Mouse (Mus musculus) MEL (cell line): ENCODE measurements around the gene Tex2. TPM values are rescaled to one million over a fixed set of nuclear protein-coding genes. Genes with fewer than 3 reads are reported as not detected.

Source experiments
- DNase-seq: peaks from one replicate; pipeline ENCODE4 v3.0.0; 2011; ENCODE audit warnings: low read depth, low spot score
- H3K27ac ChIP-seq: 2 replicates; pipeline ENCODE4 v1.5.1; 2012; ENCODE audit warnings: low read depth, mild to moderate bottlenecking, control low read depth, low read length, moderate library complexity; ENCODE audit not compliant: control insufficient read depth
- H3K27me3 ChIP-seq, 2 experiments: fragments of 150-350 bp in 1 of 2; sonication (generic) in 1 of 2; 2 replicates each; pipeline ENCODE4 v1.6.1; 2012; ENCODE audit warnings: low read length in 2 of 2, mild to moderate bottlenecking in 2 of 2, improper control_type of control experiment in 1 of 2, moderate library complexity in 1 of 2; ENCODE audit not compliant: insufficient read depth in 2 of 2, control insufficient read depth in 1 of 2
- H3K36me3 ChIP-seq, 2 experiments: 2 replicates each; pipeline ENCODE4 v1.6.1; 2012 to 2014; ENCODE audit warnings: low read length in 2 of 2, improper control_type of control experiment in 1 of 2, inconsistent platforms in 1 of 2, mild to moderate bottlenecking in 1 of 2; ENCODE audit not compliant: insufficient read depth in 2 of 2, control insufficient read depth in 1 of 2
- H3K4me1 ChIP-seq, 2 experiments: fragments of 150-350 bp in 1 of 2; sonication (generic) in 1 of 2; 2 replicates each; pipeline ENCODE4 v1.6.1; 2012; ENCODE audit warnings: low read length in 2 of 2, improper control_type of control experiment in 1 of 2, mild to moderate bottlenecking in 1 of 2; ENCODE audit not compliant: insufficient read depth in 2 of 2, control insufficient read depth in 1 of 2
- H3K4me3 ChIP-seq, 2 experiments: fragments of 150-350 bp in 1 of 2; sonication (generic) in 1 of 2; 2 replicates each; pipeline ENCODE4 v1.5.1; 2012; ENCODE audit warnings: low read depth in 2 of 2, low read length in 2 of 2, mild to moderate bottlenecking in 2 of 2, moderate library complexity in 2 of 2, control low read depth in 1 of 2, improper control_type of control experiment in 1 of 2; ENCODE audit not compliant: control insufficient read depth in 1 of 2, insufficient read depth in 1 of 2
- H3K79me2 ChIP-seq: 2 replicates; pipeline ENCODE4 v1.6.1; 2012; ENCODE audit warnings: mild to moderate bottlenecking, low read length, moderate library complexity; ENCODE audit not compliant: control insufficient read depth, poor library complexity, insufficient read depth
- H3K9ac ChIP-seq: 2 replicates; pipeline ENCODE4 v1.6.1; 2012; ENCODE audit warnings: low read depth, mild to moderate bottlenecking, control low read depth, low read length, moderate library complexity; ENCODE audit not compliant: control insufficient read depth, poor library complexity, severe bottlenecking
- H3K9me3 ChIP-seq: fragments of 150-350 bp; sonication (generic); replicated peaks from 2 replicates; pipeline ENCODE4 v1.6.1; 2012; ENCODE audit warnings: mild to moderate bottlenecking, low read length, improper control_type of control experiment, moderate library complexity; ENCODE audit not compliant: insufficient read depth
- BHLHE40 ChIP-seq: IDR thresholded peaks from 2 replicates; pipeline ENCODE4 v1.6.1; 2012; ENCODE audit warnings: low read depth, mild to moderate bottlenecking, inconsistent platforms, low read length, improper control_type of control experiment, borderline replicate concordance
- CHD1 ChIP-seq: IDR thresholded peaks from 2 replicates; pipeline ENCODE4 v1.6.1; 2012; ENCODE audit warnings: low read depth, mild to moderate bottlenecking, inconsistent platforms, low read length, improper control_type of control experiment
- CHD2 ChIP-seq: IDR thresholded peaks from 2 replicates; pipeline ENCODE4 v1.6.1; 2011; ENCODE audit warnings: low read length, improper control_type of control experiment
- ELF1 ChIP-seq: IDR thresholded peaks from 2 replicates; pipeline ENCODE4 v1.6.1; 2014; ENCODE audit warnings: low read depth, mild to moderate bottlenecking, inconsistent platforms, low read length, improper control_type of control experiment, moderate library complexity
- EP300 ChIP-seq, 2 experiments: IDR thresholded peaks; 2 replicates each; pipeline ENCODE4 v1.6.1; 2011; ENCODE audit warnings: improper control_type of control experiment in 2 of 2, low read length in 2 of 2, low read depth in 1 of 2, mild to moderate bottlenecking in 1 of 2
- ETS1 ChIP-seq: IDR thresholded peaks from 2 replicates; pipeline ENCODE4 v1.6.1; 2012; ENCODE audit warnings: low read depth, mild to moderate bottlenecking, inconsistent platforms, low read length, improper control_type of control experiment, moderate library complexity
- GATA1 ChIP-seq: IDR thresholded peaks from 2 replicates; pipeline ENCODE4 v1.6.1; 2011; ENCODE audit warnings: low read depth, low read length, improper control_type of control experiment
- HCFC1 ChIP-seq: IDR thresholded peaks from 2 replicates; pipeline ENCODE4 v1.6.1; 2012; ENCODE audit warnings: low read depth, mild to moderate bottlenecking, inconsistent platforms, low read length, improper control_type of control experiment, moderate library complexity
- JUND ChIP-seq: IDR thresholded peaks from 2 replicates; pipeline ENCODE4 v1.6.1; 2011; ENCODE audit warnings: low read depth, mild to moderate bottlenecking, improper control_type of control experiment, low read length
- MAFK ChIP-seq: IDR thresholded peaks from 2 replicates; pipeline ENCODE4 v1.6.1; 2011; ENCODE audit warnings: low read depth, mild to moderate bottlenecking, low read length, improper control_type of control experiment, borderline replicate concordance
- MAX ChIP-seq: IDR thresholded peaks from 2 replicates; pipeline ENCODE4 v1.6.1; 2011; ENCODE audit warnings: low read length, improper control_type of control experiment
- MAZ ChIP-seq: IDR thresholded peaks from 2 replicates; pipeline ENCODE4 v1.6.1; 2012; ENCODE audit warnings: low read depth, mild to moderate bottlenecking, inconsistent platforms, low read length, improper control_type of control experiment
- NELFE ChIP-seq: IDR thresholded peaks from 2 replicates; pipeline ENCODE4 v1.6.1; 2011; ENCODE audit warnings: low read depth, low read length, improper control_type of control experiment
- POLR2A ChIP-seq, 2 experiments: IDR thresholded peaks; 2 replicates each; pipeline ENCODE4 v1.6.1; 2011 to 2012; ENCODE audit warnings: low read length in 2 of 2, mild to moderate bottlenecking in 2 of 2, control low read depth in 1 of 2, improper control_type of control experiment in 1 of 2, low read depth in 1 of 2, moderate library complexity in 1 of 2; ENCODE audit not compliant: control insufficient read depth in 1 of 2, insufficient read depth in 1 of 2, poor library complexity in 1 of 2
- POLR2AphosphoS5 ChIP-seq: IDR thresholded peaks from 2 replicates; pipeline ENCODE4 v1.6.1; 2012; ENCODE audit warnings: low read depth, borderline replicate concordance, mild to moderate bottlenecking, inconsistent platforms, low read length, moderate library complexity, mixed read lengths
- SIN3A ChIP-seq: IDR thresholded peaks from 2 replicates; pipeline ENCODE4 v1.6.1; 2012; ENCODE audit warnings: low read length, improper control_type of control experiment, inconsistent platforms
- SMC3 ChIP-seq: IDR thresholded peaks from 2 replicates; pipeline ENCODE4 v1.6.1; 2011; ENCODE audit warnings: low read depth, low read length, improper control_type of control experiment
- TBP ChIP-seq: IDR thresholded peaks from 2 replicates; pipeline ENCODE4 v1.8.0; 2011; ENCODE audit warnings: low read depth, low read length, improper control_type of control experiment
- TCF12 ChIP-seq: IDR thresholded peaks from 2 replicates; pipeline ENCODE4 v1.6.1; 2014; ENCODE audit warnings: low read depth, mild to moderate bottlenecking, inconsistent platforms, low read length, improper control_type of control experiment, moderate library complexity
- UBTF ChIP-seq: IDR thresholded peaks from 2 replicates; pipeline ENCODE4 v1.6.1; 2012; ENCODE audit warnings: low read depth, mild to moderate bottlenecking, inconsistent platforms, low read length, improper control_type of control experiment, moderate library complexity, borderline replicate concordance; ENCODE audit not compliant: insufficient read depth
- USF2 ChIP-seq, 2 experiments: IDR thresholded peaks; 2 replicates each; pipeline ENCODE4 v1.6.1; 2011 to 2012; ENCODE audit warnings: improper control_type of control experiment in 2 of 2, low read length in 2 of 2, borderline replicate concordance in 1 of 2, inconsistent platforms in 1 of 2, low read depth in 1 of 2, mild to moderate bottlenecking in 1 of 2; ENCODE audit not compliant: insufficient read depth in 1 of 2
- ZC3H11A ChIP-seq: IDR thresholded peaks from 2 replicates; pipeline ENCODE4 v1.6.1; 2012; ENCODE audit warnings: low read depth, mild to moderate bottlenecking, inconsistent platforms, low read length, improper control_type of control experiment
- ZKSCAN1 ChIP-seq: IDR thresholded peaks from 2 replicates; pipeline ENCODE4 v1.6.1; 2012; ENCODE audit warnings: low read depth, mild to moderate bottlenecking, inconsistent platforms, low read length, improper control_type of control experiment, moderate library complexity
- ZMIZ1 ChIP-seq: IDR thresholded peaks from 2 replicates; pipeline ENCODE4 v1.6.1; 2012; ENCODE audit warnings: low read depth, mild to moderate bottlenecking, inconsistent platforms, low read length, improper control_type of control experiment, moderate library complexity
- ZNF384 ChIP-seq: IDR thresholded peaks from 2 replicates; pipeline ENCODE4 v1.6.1; 2012; ENCODE audit warnings: low read depth, mild to moderate bottlenecking, inconsistent platforms, low read length, improper control_type of control experiment
- polyA plus RNA-seq, 2 experiments: library from polyadenylated mRNA; stranded (reverse) in 1 of 2; unstranded in 1 of 2; fragments of >175 nt in 1 of 2; fragments of >200 nt in 1 of 2; gene quantifications; 2 replicates each; pipeline versions ENCODE4 v1.2.1 to v1.2.4; 2012; ENCODE audit warnings: low replicate concordance in 2 of 2, low read depth in 1 of 2; ENCODE audit not compliant: insufficient read length in 2 of 2, insufficient read depth in 1 of 2, missing spikeins in 1 of 2
- total RNA-seq: library from RNA; depleted of rRNA; stranded (reverse); fragments of 300-350 nt; gene quantifications from 2 replicates; pipeline ENCODE4 v1.2.3, GENCODE M21; 2012

Gene Tex2
- total and polyA plus RNA-seq, 3 experiments, result 13.7 to 24.8 TPM; not detected in 1

DNA sequence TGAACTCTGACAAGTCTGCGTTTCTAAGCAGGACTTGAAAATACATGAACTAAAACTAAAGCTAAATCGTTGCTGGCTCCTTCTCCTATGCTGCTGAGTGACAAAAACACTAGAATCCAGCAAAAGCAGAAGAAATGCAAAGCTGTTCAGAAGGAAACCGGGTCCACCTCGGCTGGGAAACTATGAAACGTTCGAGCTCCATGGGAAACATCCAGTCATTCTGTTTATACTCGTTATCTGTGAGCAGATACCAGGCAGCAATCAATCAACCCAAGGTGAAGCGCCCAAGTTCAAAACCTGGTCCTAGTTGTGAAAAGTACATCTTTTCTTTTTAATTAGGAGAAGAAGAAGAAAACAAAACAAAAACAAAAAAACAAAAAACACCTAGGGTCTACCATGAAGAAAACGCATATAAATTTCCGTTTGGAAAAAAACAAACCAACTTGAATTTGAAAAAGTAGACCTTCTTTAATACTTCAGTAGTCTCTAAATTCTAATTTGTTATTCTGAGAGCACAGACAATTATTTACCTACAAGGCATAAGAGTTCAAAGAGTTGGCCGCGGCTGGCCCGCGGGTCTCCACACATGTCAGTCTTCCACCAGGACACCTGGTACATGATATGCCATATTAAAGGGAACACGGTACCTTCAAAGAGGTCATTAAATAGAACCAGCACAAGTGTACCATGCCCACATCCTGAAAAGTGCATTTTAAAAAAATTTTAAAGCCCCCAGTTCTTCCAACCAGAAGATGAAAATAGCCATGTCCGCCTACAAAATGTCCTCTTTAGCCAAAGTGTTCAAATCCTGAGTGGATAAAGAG is 127.0 kb downstream of the Tex2 start:
- Histone ChIP-seq H3K4me1 (peaks cover 9 to 15% of the 10 kb centered on the region in 2 experiments; a peak in 3 of 4 replicates), H3K4me3 (peak overlapping the region; percentile 82 to 97)
- DNase-seq, result peak; percentile 76
- TF ChIP-seq MAFK, result no peak
- peak; percentile 20; the same call in 1 of the 2 replicates for TF ChIP-seq ZKSCAN1
- no peak for TF ChIP-seq POLR2AphosphoS5
- no peak for TF ChIP-seq SMC3
- TF ChIP-seq EP300 (IDR thresholded peaks at IDR 0.05; ENCODE audit: low read depth in 1 of 2, low read length in 2 of 2), result peak; percentile 33 to 63; a peak in 2 of 4 replicates
- TF ChIP-seq ZMIZ1, result no peak
- TF ChIP-seq ZNF384, result 0 out of 2 replicates have a peak, but pooled peaks have one; percentile 9
- TF ChIP-seq ZC3H11A, result no peak
- TF ChIP-seq GATA1, result peak; percentile 84
- TF ChIP-seq UBTF, result no peak
- peak; percentile 58; the same call in 1 of the 2 replicates for TF ChIP-seq BHLHE40
- TF ChIP-seq MAZ, result no peak
- TF ChIP-seq MAX, result no peak
- TF ChIP-seq TCF12, result peak; percentile 37; the same call in 1 of the 2 replicates
- no peak for TF ChIP-seq CHD2
- no peak for TF ChIP-seq POLR2A (IDR thresholded peaks at IDR 0.05; ENCODE audit: control insufficient read depth in 1 of 2, insufficient read depth in 1 of 2, low read depth in 1 of 2, low read length in 2 of 2, poor library complexity in 1 of 2)
- 0 out of 2 replicates have a peak, but pooled peaks have one; percentile 14 for TF ChIP-seq SIN3A
- TF ChIP-seq CHD1, result peak; percentile 78; the same call in 1 of the 2 replicates
- no peak for TF ChIP-seq HCFC1
- no peak for TF ChIP-seq USF2 (IDR thresholded peaks at IDR 0.05; ENCODE audit: borderline replicate concordance in 1 of 2, insufficient read depth in 1 of 2, low read depth in 1 of 2, low read length in 2 of 2)
- TF ChIP-seq ETS1, result peak; percentile 61
- TF ChIP-seq JUND, result no peak
- peak; percentile 31; the same call in 1 of the 2 replicates for TF ChIP-seq TBP
- TF ChIP-seq NELFE, result no peak
- TF ChIP-seq ELF1, result no peak
- TF ChIP-seq, all 39 proteins: peak for 10
- Histone ChIP-seq H3K9me3 (no peaks in the 10 kb centered on the region), H3K27me3 (no peaks in the 10 kb centered on the region), H3K9ac (peak overlapping the region; percentile 89), H3K36me3 (peaks cover 0 to 29% of the 10 kb centered on the region in 2 experiments; a peak in 2 of 4 replicates), H3K79me2 (peaks cover 16% of the 10 kb centered on the region), H3K27ac (peak overlapping the region; percentile 69)
